Mouse (Mus musculus) common myeloid progenitor, adult 5-6 weeks (primary cell): Measurements from ENCODE around the gene Olfr787. TPM values are rescaled to one million over a fixed set of nuclear protein-coding genes. Genes with fewer than 3 reads are reported as not detected.

Experiments used
- ATAC-seq: replicated peaks from 2 replicates; pipeline ENCODE4 v1.8.0; 2016; ENCODE audit warnings: low read depth, mild to moderate bottlenecking, moderate TSS enrichment, inconsistent platforms; ENCODE audit not compliant: poor library complexity, severe bottlenecking
- total RNA-seq: library from RNA; stranded (forward); fragments of 200-1000, 187-1606 nt; gene quantifications from 2 replicates; pipeline ENCODE4 v1.2.3, GENCODE M21; 2017

Gene Olfr787
- not detected in 2 replicates for total RNA-seq

GRCm38 (mm10) chr10:129461562-129461961 is at the start of gene Olfr787:
Gene Olfr787, plus strand, starts transcription at chr10:129461862.
- ATAC-seq = no peak

- ATAC-seq = no peak
Observed at GRCm38 (mm10) chr10:129427006-129427405, 34.7 kb upstream of the Olfr787 start, which contains the start of gene Olfr786. Gene Olfr786, plus strand, starts transcription at chr10:129427306.

GRCm38 (mm10) chr10:129470698-129471097 is 9.0 kb downstream of the Olfr787 start, which contains the start of gene Olfr788:
Gene Olfr788, plus strand, starts transcription at chr10:129470998.
- no peak for ATAC-seq

GRCm38 (mm10) chr10:129473256-129473655 is 11.6 kb downstream of the Olfr787 start:
- ATAC-seq = no peak

GRCm38 (mm10) chr10:129473723-129474122 is 12.1 kb downstream of the Olfr787 start:
- no peak for ATAC-seq

GRCm38 (mm10) chr10:129484452-129484851 is 22.8 kb downstream of the Olfr787 start, which contains the start of gene Olfr789:
Gene Olfr789, plus strand, starts transcription at chr10:129484752.
- no peak for ATAC-seq

GRCm38 (mm10) chr10:129490101-129490500 is 28.4 kb downstream of the Olfr787 start:
- no peak for ATAC-seq

GRCm38 (mm10) chr10:129498192-129498591 is 36.5 kb downstream of the Olfr787 start, which contains the start of gene Olfr790:
Gene Olfr790, plus strand, starts transcription at chr10:129498492.
- no peak for ATAC-seq

Other genes with a start within 250 kb of the Olfr787 start
- gene Olfr774, start 225.7 kb upstream of the Olfr787 start, total RNA-seq = not detected in 2 replicates
- not detected in 2 replicates for gene Olfr775, start 213.4 kb upstream of the Olfr787 start, total RNA-seq
- not detected in 2 replicates for gene Olfr776, start 202.7 kb upstream of the Olfr787 start, total RNA-seq
- not detected in 2 replicates for gene Olfr777, start 190.4 kb upstream of the Olfr787 start, total RNA-seq
- gene Olfr780, start 143.7 kb upstream of the Olfr787 start, total RNA-seq = not detected in 2 replicates
- not detected in 2 replicates for gene Olfr781, start 133.0 kb upstream of the Olfr787 start, total RNA-seq
- gene Olfr782, start 113.0 kb upstream of the Olfr787 start, total RNA-seq = not detected in 2 replicates
- 0.05 and 0.39 TPM in 2 replicates for gene Olfr784, start 77.8 kb upstream of the Olfr787 start, total RNA-seq
- not detected in 2 replicates for gene Olfr785, start 56.4 kb upstream of the Olfr787 start, total RNA-seq
- not detected in 2 replicates for gene Olfr786, start 34.6 kb upstream of the Olfr787 start, total RNA-seq
- gene Olfr788, start 9.1 kb downstream of the Olfr787 start, total RNA-seq = not detected in 2 replicates
- not detected in 2 replicates for gene Olfr789, start 22.9 kb downstream of the Olfr787 start, total RNA-seq
- not detected in 2 replicates for gene Olfr790, start 36.6 kb downstream of the Olfr787 start, total RNA-seq
- not detected in 2 replicates for gene Olfr791, start 59.9 kb downstream of the Olfr787 start, total RNA-seq
- not detected in 2 replicates for gene Olfr792, start 77.3 kb downstream of the Olfr787 start, total RNA-seq
- gene Olfr794, start 105.8 kb downstream of the Olfr787 start, total RNA-seq = not detected in 2 replicates
- not detected in 2 replicates for gene Olfr796, start 150.7 kb downstream of the Olfr787 start, total RNA-seq
- not detected in 2 replicates for gene Olfr798, start 166.1 kb downstream of the Olfr787 start, total RNA-seq
- gene Olfr799, start 175.6 kb downstream of the Olfr787 start, total RNA-seq = not detected in 2 replicates
- not detected in 2 replicates for gene Olfr800, start 195.8 kb downstream of the Olfr787 start, total RNA-seq
- gene Olfr801, start 212.0 kb downstream of the Olfr787 start, total RNA-seq = not detected in 2 replicates
- gene Olfr802, start 226.3 kb downstream of the Olfr787 start, total RNA-seq = not detected in 2 replicates
- gene Olfr803, start 232.4 kb downstream of the Olfr787 start, total RNA-seq = not detected in 2 replicates
- gene Olfr804, start 241.3 kb downstream of the Olfr787 start, total RNA-seq = not detected in 2 replicates